Mouse (Mus musculus): ENCODE measurements around the gene Lhfpl4.

Gene Lhfpl4

DNA sequence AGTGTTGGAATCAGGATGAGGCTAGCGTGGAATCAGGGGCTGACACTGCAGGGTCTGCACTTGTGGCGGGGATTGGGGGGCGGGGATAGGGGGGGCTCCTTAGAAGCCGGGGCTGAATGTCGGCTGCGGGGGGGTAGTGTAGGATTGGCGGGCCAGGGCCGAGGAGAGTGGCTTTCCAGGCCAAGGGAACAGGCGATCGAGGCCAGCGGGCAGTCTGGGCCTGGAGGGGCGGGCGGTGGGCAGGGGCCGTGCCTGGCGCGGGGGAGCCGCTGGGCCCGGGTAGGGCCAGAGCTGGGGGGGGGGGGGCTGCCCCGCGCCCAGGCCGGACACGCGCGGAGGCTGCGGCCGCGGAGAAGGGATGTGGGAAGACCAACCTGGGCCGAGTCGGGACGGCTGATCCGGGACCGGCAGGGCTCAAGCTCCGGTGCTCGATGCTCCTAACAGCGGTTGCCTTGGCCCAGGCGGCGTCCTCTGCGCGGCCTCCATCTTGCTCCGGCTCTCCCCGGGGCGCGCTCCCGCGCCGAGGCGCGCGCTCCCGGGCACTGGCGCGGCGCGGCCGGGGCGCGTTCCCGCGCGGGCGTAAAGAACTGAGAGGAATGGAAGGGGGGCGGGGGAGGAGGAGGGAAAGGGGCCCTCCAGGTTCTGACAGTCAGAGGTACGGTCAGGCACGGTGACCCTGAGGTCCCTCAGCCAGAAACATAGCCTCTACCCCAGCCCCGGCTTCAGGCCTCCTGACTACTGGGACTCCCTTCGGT lies at the start of gene Lhfpl4:
TSS of gene Lhfpl4 (minus strand) at position 544 of the 755 bp plus-strand sequence.
- peak; percentile 78 for DNase-seq

DNA sequence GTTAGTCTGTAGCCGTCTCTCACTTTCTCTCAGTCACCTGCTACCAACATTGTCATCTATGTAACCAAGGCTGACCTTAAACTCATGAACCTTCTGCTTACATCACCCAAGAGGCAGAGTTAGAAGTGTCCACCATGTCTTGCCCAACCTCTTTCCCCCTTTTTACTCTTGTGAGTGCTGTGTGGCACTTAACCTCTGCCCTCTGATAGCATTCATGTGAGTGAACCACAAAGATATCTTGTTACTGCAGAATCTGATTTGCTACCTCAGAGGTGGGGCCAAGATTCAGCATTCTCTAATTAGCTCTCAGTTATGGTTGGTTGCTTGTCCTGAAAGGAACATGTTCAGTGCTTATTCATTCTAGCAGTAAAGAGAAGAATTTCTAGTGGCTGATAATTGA lies 47.6 kb upstream of the Lhfpl4 start:
- no peak for DNase-seq

DNA sequence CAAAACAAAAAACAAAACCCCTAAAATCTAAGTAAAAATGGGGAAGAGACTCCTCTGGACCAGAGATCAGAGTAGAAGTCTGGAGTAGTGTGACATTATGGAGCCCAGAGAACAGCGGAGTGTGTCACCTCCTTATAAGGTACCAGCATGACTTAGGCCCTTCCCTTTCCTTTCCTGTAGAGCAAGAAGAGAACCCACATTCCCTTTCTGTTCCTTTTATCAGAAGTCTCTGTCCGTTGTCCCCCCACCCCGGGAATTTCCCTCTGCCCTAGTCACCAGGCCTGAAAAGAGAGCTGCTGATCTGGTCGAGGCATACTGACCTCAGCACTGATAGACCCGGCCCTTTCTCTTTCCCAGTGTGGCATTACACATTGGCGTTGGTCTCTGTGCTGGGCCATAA lies 43.3 kb upstream of the Lhfpl4 start:
- peak; percentile 15 for DNase-seq

DNA sequence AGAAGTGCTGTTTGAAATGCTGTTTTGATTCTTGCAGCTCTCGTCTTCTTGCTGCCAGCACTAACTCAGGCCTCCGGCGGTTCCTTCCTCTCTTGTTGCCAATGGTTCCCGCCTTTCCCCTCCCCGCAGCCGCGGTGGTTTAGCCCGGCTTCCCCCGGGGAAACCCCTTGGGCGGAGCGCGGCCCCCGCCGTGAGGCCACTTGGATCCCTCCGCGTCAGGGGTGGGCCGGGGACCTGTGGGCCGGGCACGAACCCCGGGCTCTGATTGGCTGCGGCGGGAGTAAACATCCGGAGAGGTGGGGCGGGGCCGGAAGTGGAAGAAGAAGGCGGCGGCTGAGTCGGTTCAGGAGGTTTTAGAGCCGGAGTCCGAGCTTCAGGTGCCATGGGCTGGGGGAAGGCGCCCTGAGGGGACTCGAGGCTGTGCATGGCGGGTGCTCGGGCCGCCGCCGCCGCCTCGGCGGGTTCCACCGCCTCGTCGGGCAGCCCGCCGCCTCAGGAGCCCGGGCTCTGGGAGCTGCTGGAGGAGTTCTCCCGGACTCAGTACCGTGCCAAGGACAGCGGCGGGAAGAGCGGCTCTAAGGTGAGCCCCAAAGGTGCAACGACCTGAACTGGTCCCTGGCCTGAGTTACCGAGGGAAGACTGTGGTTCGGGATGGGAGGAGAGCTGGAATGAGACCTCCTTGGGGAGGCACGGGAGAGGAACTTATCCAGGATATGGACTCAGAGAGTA lies 42.5 kb upstream of the Lhfpl4 start, which contains the start of gene Mtmr14:
TSS of gene Mtmr14 (plus strand) at position 302 of the 729 bp plus-strand sequence.
- DNase-seq, result peak; percentile 99

DNA sequence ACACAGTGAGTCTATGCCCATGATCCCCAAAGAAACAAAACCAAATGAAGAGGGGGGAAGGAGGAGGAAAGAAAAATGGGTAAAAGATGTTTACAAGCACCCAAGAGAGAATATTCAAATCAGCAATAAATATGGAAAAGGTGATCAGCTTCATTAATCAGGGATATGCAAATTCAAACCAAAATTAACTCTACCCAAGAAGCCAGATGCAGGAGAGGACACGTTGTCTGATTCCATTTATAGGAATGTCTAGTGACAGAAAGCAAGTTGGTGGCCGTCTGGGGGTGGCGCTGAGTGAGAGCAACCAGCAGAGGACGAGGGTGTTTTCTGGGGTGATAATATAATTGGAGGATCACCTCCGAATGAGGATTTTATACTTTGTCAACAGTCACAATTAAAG lies 40.0 kb upstream of the Lhfpl4 start:
- no peak for DNase-seq

DNA sequence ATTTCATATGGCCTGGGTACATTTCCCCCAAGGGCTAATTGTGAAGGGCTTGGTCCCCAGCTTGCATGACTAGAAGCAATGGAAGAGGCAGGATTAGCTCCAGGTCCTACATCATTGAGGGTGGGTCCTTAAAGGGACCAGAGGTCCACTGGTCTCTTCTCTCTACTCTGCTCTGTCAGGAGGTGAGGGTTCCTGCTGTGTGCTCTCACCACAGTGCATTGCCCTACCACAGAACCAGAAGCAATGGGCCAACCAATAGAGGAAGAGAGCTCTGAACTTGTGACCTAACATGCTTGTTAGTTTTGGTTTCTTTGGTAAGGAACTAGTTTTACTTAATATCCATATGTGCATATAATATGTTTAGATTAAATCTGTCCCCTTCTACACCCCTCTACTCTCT lies 31.5 kb upstream of the Lhfpl4 start:
- DNase-seq, result no peak

DNA sequence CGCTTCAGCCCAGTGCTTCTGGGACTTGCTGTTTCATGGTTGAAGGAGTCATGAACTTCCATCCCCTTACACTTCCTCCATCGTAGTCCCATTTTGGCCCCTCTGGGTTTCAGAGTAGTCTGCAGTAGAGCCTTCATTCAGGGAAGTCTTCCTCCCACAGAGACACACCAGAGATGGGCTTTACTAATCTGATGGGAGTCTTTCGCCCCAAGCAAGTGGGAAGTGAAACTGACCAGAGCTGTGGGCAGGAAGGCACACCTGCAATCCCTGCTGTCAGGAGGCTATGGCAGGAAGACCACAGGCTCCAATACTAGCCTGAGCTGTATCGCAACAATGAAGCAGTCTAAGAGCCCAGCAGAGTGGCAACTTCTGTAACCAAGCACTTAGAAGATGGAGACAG lies 30.6 kb upstream of the Lhfpl4 start:
- no peak for DNase-seq

DNA sequence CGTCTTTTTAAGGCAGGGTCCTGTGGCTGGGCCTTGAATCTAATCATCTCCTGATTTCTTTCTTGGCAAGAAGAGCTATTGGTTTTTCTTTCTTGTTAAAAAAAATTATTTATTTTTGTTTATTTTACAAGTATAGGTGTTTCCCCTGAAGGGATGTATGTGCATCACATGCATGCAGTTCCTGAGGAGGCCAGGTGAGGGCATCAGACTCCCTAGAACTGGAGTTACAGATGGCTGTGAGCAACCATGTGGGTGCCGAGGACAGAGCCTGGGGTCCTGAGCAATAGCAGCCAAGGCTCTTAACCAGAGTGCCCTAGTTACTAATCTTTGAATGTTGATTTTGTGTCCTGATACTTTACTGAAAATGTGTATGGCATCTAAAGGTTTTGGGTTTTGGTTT lies 21.1 kb upstream of the Lhfpl4 start:
- DNase-seq, result no peak

DNA sequence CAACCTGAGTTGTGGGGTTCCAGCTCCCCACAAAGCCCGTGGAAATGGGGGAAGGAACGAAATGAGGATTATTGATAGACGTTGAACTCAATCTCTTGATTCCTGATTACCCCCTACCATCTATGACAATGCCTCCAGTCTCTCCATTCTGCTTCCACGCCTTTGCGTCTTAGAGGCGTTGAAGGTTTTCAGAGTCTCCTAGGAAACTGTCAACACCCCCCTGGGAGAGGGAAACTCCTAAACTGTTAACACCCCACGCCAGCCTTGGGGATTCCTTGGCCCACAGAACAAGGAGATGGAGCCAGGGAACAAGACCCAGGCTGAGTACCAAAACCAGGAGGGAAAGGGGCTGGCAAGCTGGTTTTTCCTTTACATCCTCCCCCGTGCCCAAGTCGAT lies 410 bp upstream of the Lhfpl4 start:
- peak; percentile 51 for DNase-seq

DNA sequence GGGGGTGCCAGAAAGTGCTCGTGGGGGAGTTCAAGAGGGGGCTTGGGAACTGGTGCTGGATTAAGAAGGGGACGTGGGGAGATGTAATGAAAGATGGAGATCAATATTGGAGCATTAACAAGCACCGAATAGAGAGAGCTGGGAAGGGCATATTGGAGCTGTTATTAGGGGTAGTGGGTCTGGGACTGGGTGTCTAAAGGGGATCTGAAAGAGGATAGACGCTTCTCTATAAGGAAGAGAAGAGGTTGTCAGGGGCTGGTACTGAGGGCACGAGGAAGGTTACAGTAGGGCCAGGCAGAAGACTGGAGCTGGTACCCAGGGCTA lies 705 bp downstream of the Lhfpl4 start:
- no peak for DNase-seq

DNA sequence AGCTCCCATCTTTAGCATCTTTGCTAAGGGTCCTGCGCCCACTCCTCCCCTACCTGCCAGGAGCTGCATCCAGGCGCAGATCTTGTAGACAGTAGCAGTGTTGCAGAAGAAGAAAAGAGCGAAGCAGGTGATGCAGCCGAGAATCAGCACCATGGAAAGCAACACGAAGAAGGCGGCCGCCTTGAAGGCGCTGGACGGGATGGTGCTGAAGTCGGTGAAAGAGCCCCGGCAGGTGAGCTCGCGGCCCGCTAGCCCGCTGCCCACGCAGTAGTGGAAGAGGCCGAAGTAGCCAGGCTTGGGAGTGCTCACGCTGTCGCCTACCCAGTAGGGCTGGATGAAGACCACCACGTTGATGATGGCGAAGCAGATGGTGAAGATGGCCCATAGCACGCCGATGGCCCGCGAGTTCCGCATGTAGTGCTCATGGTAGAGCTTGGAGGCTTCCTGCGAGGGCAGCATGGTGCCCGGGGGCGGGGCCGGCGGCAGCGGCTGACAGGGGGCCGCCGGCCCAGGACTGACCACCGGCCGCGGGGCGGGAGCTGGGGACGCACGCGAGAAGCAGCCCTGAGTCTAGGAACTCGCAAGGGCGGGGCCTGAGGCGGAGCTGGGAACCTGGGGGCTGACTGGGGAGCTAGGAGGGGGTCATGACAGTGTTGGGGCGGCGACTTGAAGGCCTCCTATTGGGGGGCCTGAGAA lies 1.3 kb downstream of the Lhfpl4 start:
- DNase-seq, result no peak

DNA sequence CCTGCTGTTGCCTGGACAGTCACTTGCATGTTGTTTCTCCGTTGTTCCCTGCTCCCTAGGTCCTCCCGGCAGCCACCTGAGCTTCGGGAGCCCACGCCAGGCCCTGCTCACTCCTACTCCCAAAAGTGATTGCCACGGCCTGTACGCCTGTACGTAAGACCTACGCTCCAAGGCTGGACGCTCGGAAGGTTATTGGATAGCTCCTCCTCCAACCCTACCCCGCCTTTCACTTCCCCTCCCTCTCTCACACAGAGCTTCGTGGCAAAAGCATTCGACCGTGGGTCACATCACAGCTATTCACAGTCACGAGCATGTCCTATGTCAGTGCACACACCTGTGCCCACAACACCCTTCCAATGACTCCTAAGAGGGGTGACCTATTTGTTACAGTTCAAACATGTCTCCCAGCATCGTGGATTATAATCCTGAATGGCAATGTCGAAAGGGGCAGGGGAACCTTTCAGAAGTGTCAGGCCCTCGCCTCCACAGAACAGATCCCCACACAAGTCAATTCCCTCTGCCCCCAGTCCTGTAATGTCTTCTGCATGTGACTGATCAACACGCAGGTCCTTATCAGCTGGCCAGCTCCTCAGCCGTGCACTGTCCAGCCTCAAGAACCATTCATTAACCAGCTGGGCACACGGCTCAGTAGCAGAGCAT lies 10.2 kb downstream of the Lhfpl4 start:
- no peak for DNase-seq

DNA sequence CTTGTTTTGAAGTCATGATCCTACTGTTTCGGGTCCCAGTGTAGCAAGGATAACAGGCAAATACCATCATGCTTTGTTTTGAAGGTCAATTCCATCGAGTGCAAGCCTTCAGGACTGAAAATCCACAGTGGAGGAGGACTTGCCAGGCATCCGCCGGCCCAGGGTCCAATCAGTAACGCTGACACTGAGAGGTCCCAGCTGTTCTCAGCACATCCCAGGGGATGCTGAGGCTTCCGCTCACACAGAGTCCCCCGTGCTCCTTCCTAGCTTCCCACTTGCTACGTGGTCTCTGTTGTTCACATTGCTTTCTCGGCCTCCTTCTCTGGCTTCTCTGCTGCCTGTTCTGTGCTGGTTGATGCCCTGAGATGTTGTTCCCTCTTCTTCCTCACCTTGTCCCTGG lies 11.0 kb downstream of the Lhfpl4 start:
- no peak for DNase-seq

DNA sequence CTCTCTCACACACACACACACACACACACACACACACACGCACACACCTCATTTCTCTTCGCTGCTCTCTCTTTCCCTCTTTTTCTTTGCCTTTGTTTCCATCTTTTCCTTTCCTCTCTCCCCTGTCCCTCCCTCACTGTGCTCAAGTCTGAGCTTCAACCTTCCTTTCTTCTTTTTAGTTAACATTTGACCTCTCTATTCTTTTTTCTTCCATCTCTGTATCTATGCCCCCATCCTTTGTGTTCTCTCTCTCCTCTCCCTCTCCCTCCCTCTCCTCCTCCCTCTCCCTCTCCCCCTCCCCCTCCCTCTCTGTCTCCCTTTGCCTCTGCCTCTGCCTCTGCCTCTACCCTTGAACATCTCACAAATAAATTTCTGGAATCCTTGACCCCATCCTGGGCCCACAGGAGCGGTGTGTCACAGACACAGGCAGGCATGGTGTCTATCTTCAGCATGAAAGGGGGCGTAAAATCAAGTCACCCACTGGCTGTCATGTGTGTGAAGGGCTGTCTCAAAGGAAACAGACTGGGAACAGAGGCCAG lies 15.9 kb downstream of the Lhfpl4 start:
- no peak for DNase-seq

DNA sequence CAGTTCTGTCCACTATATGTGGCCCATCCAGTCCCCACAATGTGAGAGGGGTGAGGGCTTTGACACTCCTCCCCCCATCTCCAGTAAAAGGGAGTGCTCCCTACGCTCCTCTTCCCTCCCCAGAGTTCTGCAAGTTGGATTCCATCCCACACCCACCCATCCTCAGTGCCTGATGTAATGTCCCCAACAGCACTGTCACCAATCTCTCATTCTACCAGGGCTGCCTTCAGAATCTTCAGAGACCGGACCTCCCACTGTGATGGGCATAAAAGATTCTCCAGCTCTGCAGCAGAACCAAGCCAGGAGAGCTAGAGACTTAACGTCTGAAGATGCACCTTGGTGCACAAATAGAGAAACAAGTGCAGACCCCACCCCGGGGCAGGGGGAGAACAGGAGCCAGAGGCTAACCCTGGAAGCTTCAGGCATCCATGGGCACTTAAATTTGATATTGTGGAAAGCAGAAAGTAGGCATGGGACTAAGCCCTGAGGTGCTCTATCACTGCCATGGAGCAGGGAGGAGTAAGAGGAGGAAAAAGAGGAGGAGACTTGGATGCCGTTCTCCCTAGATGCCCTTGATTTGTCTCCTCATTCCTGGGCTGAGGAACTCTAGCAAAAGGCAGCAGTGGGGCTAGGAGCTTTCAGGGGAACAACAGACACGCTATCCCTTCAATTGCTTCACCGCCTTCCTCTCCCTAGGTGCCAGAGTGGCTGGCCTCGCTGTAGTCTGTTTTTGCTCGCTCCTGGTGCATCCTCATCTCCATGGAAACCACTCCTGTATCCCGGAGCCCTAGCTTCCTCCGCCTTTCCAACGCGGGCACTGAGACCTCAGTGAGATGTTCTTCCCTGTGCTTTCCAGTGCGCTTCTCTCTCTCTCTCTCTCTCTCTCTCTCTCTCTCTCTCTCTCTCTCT lies 16.6 kb downstream of the Lhfpl4 start:
- DNase-seq, result no peak

DNA sequence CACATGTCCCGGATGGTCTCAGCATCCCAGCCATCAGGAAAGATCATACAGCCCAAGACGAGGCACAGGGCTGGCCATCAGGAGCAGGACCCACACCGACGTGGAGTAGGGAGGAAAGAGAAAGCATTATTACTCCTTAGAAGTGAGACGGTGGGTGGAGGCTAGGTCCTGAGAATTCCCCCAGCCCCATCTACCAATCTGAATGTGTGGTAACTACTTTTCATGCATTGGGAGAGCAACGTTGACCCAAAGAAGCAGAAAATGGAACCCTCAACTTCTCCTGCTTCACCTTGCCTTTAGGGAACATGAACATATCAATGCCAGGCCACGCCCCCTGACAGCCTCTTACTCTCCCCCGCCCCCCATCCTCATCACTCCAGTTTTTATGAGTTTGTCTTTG lies 18.6 kb downstream of the Lhfpl4 start:
- DNase-seq, result no peak

DNA sequence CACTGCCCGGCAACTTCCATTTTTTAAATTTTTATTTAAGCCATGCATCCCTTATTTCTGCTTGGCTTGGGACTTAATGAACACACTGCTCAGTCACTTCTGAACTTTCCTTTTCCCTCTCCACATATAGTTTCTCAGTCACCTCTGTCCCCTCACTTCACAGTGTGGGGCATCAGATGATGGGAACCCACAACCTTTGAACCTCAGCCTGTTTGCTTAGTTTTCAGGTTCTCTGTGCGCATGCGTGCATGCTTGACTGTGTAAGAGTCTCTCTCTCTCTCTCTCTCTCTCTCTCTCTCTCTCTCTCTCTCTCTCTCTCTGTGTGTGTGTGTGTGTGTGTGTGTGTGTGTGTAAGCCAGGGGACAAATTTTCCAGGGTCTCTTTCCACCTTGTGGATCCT lies 19.7 kb downstream of the Lhfpl4 start:
- DNase-seq, result no peak

DNA sequence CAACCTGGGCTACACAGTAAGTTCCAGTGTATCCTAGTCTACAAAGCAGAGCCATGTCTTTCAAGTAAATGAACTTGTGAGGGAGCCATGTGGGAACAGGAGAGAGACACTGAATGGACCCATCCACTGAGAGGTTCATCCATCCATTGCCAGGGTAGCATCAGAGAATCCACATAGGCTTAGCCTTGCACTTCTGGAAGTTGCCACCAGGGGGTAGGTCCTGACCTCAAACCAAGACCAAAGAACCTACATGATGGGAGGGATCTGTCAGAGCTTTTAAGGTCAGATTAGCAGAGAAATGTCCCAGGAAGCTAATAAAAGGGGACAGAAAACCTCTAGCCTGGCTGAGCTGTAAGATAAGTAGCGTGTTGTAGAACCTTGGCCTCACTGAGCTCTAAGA lies 22.6 kb downstream of the Lhfpl4 start:
- peak; percentile 65 for DNase-seq

DNA sequence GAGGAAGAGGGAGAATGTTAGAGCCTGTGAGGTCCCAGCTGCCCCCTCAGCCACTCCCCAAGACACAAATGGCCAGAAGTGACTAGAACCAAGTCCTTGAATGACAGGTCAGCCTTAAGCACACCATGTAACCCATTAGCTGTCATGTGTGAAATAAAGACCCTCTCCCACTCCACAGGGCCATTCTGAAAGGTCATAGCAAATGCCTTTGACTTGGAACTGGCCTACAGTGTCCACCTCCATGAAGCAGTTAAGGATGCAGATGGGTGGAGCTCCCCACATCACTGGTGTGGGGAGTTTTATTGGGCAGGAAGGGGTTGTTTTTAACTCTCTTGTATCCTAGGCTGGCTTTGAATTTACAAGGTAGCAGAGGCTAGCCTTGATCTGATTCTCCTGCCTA lies 23.2 kb downstream of the Lhfpl4 start:
- DNase-seq, result no peak

DNA sequence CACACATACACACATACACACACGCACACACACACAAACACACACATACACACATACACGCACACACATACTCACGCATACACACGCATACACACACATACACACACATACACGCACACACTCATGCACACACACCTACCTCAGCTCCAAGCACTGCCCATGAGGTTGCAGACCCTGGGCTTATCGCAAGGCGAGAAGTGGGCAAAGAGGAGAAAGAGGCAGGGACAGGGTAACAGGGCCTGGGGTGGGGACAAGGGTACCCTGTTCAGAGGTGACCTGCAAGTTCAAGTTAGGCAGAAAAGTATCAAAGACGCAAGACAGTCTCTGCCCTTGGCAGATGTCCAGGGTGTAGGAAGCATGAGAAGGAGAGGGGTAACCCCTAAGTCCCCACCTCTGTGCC lies 24.5 kb downstream of the Lhfpl4 start:
- no peak for DNase-seq

DNA sequence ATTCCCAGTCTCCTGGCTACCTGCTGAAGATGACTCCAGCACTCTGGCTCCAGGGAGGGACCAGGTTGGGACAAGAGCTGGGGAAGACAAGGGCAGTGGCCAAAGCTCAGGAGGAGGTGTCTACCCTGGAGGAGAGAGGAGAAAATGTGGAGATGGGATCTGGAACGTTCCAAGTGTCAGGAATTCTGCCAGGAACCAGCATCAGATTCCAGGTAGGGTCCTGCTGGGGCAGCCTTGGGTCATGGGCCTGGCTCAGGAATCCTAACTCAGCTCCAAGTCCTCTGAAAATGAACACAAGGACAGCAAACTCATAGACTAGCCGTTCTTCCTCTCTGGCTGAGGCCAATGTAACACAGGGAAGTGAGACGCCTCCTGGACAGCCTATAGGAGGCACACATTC lies 25.3 kb downstream of the Lhfpl4 start:
- no peak for DNase-seq

DNA sequence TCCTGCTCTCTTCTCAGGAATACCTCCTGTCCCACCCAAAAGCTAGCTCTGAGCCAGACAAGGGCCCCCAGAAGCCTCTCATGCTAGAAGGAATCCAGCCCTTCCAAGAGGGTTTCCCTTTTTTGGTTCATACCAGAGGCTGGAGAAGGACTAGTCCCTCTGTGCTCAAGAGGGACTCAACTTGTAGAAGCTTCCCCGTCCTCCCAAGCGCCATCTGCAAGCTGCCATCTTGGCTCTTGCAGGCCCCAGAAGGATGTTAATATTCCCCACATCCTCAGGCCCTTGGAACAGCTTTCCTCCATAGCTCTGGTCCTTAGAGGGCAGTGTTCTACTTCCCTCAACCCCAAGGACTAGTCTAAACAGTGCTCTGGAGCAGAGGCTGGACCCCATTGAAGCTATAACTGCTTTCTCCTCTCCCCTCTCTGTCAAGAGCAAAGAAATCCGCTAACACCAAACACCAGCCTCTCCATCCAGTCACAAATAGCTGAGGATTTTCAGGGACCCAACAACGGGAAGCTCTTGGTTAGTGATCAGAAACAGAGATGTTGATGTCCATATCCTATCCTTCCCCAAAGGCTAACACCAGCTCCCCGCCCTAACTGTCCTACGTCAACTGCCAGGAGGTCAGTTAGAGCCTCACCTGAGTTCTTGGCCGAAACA lies 26.7 kb downstream of the Lhfpl4 start:
- DNase-seq, result no peak
